Mouse (Mus musculus) kidney, embryonic 14.5 days (tissue): Measurements from ENCODE around the gene Cpd. TPM values are rescaled to one million over a fixed set of nuclear protein-coding genes. Genes with fewer than 3 reads are reported as not detected.

Experiments used
- ATAC-seq: fragments of 200-750 bp; cut with Nextera tagmentation; 2 replicates; pipeline ENCODE4 v1.8.0; 2017; ENCODE audit warnings: moderate number of reproducible peaks, mild to moderate bottlenecking, moderate TSS enrichment, moderate library complexity; ENCODE audit not compliant: low FRiP score, low TSS enrichment
- H3K27ac ChIP-seq: fragments of 300-500 bp; sonication (generic); 2 replicates; pipeline ENCODE4 v1.5.1; 2014; ENCODE audit warnings: low read depth, mild to moderate bottlenecking, low read length, moderate library complexity, mixed read lengths
- H3K27me3 ChIP-seq: fragments of 300-500 bp; sonication (generic); 2 replicates; pipeline ENCODE4 v1.6.1; 2014; ENCODE audit warnings: mild to moderate bottlenecking, low read length; ENCODE audit not compliant: control insufficient read depth, insufficient read depth
- H3K36me3 ChIP-seq: fragments of 300-500 bp; sonication (generic); 2 replicates; pipeline ENCODE4 v1.6.1; 2014; ENCODE audit warnings: low read length, mixed read lengths; ENCODE audit not compliant: control insufficient read depth, insufficient read depth
- H3K4me1 ChIP-seq: fragments of 300-500 bp; sonication (generic); 2 replicates; pipeline ENCODE4 v1.6.1; 2014; ENCODE audit warnings: low read length, mixed read lengths; ENCODE audit not compliant: control insufficient read depth, insufficient read depth
- H3K4me2 ChIP-seq: fragments of 300-500 bp; sonication (generic); replicated peaks from 2 replicates; pipeline ENCODE4 v1.6.1; 2014; ENCODE audit warnings: low read depth, mild to moderate bottlenecking, low read length
- H3K4me3 ChIP-seq: fragments of 300-500 bp; sonication (generic); 2 replicates; pipeline ENCODE4 v1.5.1; 2014; ENCODE audit warnings: mild to moderate bottlenecking, low read length
- H3K9ac ChIP-seq: fragments of 300-500 bp; sonication (generic); 2 replicates; pipeline ENCODE4 v1.6.1; 2014; ENCODE audit warnings: low read depth, mild to moderate bottlenecking, low read length, moderate library complexity
- H3K9me3 ChIP-seq: fragments of 300-500 bp; sonication (generic); 2 replicates; pipeline ENCODE4 v1.6.1; 2016; ENCODE audit warnings: low read length; ENCODE audit not compliant: control insufficient read depth
- WGBS: fragments of 180-500 bp; shearing (Covaris S2); extraction: QIAGEN DNeasy Blood & Tissue Kit; methylation state at CpG from one replicate; pipeline ENCODE4 v1.1.7; 2014; 5-methylcytosine and 5-hydroxymethylcytosine counted together
- polyA plus RNA-seq: library from polyadenylated mRNA; unstranded; fragments of >200 nt; fragmentation: Nextera tagmentation; extraction: Ambion mirVana; gene quantifications from 2 replicates; pipeline ENCODE4 v1.2.1, GENCODE M21; 2014

The Cpd gene
- polyA plus RNA-seq, 1 experiment from 2014 or later, result 35.0 TPM

DNA sequence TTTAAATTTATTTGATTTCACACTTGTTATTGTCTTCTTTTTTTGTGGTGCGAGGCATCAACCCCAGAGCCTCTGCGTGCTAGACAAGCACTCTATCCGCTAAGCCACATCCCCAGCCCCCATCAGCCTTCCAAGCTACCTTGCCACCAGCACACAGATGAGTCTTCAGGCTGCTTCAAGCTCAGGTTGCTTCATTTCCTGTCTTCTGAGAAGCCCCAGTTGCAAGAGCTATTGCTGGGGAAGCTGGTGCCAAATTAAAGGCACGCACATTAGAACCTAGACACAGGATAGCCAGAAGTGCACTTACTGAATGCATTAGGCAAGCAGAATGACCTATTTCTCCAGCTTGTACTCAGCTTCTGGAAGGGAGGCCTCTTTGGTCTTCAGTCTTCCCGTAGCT lies 33.0 kb upstream of the Cpd start:
- no peak overlapping the region for H3K9ac ChIP-seq
- H3K9me3 ChIP-seq, result no peaks in the 10 kb centered on the region
- H3K27ac ChIP-seq, result no peak overlapping the region
- no peaks in the 10 kb centered on the region for H3K27me3 ChIP-seq
- H3K4me1 ChIP-seq, result no peaks in the 10 kb centered on the region
- no peak overlapping the region for H3K4me2 ChIP-seq
- WGBS, result 83% methylated on average over 5 of the region's 5 CpGs
- no peaks in the 10 kb centered on the region for H3K36me3 ChIP-seq
- no peak for ATAC-seq
- H3K4me3 ChIP-seq, result no peak overlapping the region

DNA sequence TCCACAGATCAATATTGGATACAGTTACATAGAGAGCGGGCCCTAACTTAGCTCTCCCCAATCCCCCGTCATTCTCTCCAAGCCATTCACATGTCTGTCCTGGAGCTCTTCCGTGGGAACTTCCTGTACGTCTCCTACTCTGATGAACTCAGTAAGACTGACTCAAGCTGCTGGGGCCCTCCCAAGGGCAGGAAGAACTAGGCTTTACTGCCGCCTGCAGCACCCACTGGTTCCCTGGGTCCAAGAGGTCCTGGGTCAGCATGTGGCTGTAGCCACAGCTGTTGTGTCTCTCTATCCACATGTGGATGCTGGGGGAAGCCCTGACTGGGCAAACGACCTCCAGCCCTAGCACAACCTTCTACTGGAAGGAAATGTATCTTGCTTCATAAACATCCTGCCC lies 27.9 kb upstream of the Cpd start:
- Histone ChIP-seq H3K36me3 (no peaks in the 10 kb centered on the region), H3K9ac (no peak overlapping the region), H3K9me3 (no peaks in the 10 kb centered on the region), H3K4me3 (no peak overlapping the region), H3K27ac (no peak overlapping the region), H3K27me3 (no peaks in the 10 kb centered on the region), H3K4me2 (no peak overlapping the region), H3K4me1 (no peaks in the 10 kb centered on the region)
- no peak for ATAC-seq
- 56% methylated on average over 6 of the region's 6 CpGs for WGBS

DNA sequence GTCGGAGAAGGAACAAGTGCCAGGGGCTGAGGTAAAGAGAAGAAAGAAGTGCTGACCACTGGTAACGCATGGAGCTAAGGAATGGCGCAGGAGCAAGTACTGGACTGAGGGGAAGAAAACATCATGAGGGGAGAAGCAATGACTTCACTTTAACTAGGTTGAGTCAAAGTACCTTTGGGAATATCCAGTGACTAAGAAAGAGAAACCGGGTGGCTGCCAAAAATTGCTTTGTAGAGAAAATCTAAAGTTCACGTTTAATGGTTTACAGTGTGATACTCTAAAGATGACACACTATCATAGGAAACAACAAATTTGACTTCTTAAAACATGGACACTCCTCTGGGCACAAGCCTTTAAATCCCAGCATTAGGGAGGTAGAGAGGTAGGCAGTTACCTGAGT lies 27.0 kb upstream of the Cpd start:
- no peak overlapping the region for H3K9ac ChIP-seq
- no peak for ATAC-seq
- H3K4me3 ChIP-seq, result no peak overlapping the region
- no peaks in the 10 kb centered on the region for H3K4me1 ChIP-seq
- H3K27me3 ChIP-seq, result no peaks in the 10 kb centered on the region
- no peaks in the 10 kb centered on the region for H3K36me3 ChIP-seq
- no peaks in the 10 kb centered on the region for H3K9me3 ChIP-seq
- H3K4me2 ChIP-seq, result no peak overlapping the region
- 88% methylated on average over 5 of the region's 5 CpGs for WGBS
- H3K27ac ChIP-seq, result no peak overlapping the region

DNA sequence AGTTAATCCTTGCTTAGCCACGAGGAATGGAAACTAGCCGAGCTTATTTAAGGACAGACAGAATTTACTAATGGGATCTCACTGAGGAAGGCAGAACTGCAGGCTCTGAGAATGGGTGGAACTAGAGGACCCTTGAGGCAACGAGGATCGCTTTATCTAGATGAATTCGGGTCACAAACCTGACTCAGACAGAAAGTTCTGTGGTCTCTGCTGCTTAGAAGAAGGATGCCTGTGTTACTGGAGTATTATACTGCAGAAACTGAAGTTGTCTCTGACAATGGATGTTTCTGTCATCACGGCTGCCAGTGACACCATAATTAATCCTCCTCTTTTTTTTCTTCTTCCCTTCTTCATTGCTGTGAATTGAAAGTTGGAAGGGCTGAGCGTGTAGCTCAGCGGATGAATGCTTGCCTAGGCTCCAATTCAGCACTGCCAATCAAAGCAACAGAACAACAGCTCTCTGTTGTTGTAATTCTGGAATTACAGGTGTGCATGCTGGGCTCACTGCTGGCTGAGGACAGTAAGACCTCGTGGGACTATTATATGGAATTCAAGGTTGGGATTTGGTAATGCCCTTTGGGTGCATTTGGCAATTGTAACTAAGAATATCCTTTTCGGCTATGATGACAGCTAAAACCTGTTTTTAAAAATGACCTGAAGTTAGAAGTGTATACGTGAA lies 25.9 kb upstream of the Cpd start:
- H3K9me3 ChIP-seq, result no peaks in the 10 kb centered on the region
- no peak overlapping the region for H3K9ac ChIP-seq
- ATAC-seq, result no peak
- no peaks in the 10 kb centered on the region for H3K4me1 ChIP-seq
- no peaks in the 10 kb centered on the region for H3K27me3 ChIP-seq
- no peaks in the 10 kb centered on the region for H3K36me3 ChIP-seq
- no peak overlapping the region for H3K4me3 ChIP-seq
- H3K4me2 ChIP-seq, result no peak overlapping the region
- H3K27ac ChIP-seq, result no peak overlapping the region
- WGBS, result 71% methylated on average over 11 of the region's 11 CpGs

DNA sequence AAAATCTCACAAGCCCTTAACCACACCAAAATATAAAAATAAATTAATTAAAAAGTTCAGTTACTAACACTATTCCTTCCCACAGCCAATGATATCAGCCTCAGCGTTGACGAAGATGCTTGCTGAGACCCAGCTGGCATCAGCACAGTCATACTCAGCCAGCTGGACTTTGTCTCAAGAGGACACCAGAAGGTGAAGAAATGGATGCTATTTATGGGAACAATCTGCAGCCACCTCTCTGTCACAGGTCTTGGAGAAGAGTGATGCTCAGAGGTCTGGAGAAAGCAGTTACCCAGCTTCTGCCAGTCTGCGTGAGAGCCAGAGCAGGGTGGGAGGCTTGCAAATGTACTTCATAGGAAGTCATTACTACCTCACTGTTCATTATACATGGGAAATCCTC lies 14.4 kb upstream of the Cpd start:
- 88% methylated on average over 3 of the region's 3 CpGs for WGBS
- Histone ChIP-seq H3K27ac (no peak overlapping the region), H3K9me3 (no peaks in the 10 kb centered on the region), H3K4me3 (no peak overlapping the region), H3K27me3 (no peaks in the 10 kb centered on the region), H3K4me2 (no peak overlapping the region), H3K36me3 (no peaks in the 10 kb centered on the region), H3K4me1 (no peaks in the 10 kb centered on the region), H3K9ac (no peak overlapping the region)
- ATAC-seq, result no peak

DNA sequence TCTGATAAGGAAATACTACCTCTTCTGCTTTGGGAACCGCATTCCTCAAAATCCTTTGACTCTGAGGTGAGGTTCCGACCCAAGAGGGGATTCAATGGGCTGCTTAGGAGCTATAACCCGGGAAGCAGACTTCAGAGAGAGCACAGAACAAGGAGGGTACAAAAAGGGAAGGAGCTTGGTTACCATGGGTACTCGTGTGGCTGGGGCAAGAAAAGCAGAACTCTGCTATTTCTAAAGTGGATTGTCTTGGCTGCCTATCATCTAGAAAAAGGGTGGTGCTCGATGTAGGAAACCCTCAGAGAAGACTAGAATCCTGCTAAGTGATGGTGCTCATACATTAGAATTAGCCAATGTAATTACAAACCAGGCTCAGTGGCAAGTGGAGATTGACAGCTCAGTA lies 12.4 kb upstream of the Cpd start:
- peaks cover 10% of the 10 kb centered on the region for H3K4me1 ChIP-seq
- H3K9ac ChIP-seq, result no peak overlapping the region
- no peak for ATAC-seq
- H3K27ac ChIP-seq, result no peak overlapping the region
- H3K4me3 ChIP-seq, result no peak overlapping the region
- 75% methylated on average over 5 of the region's 5 CpGs for WGBS
- no peak overlapping the region for H3K4me2 ChIP-seq
- no peaks in the 10 kb centered on the region for H3K27me3 ChIP-seq
- H3K36me3 ChIP-seq, result no peaks in the 10 kb centered on the region
- no peaks in the 10 kb centered on the region for H3K9me3 ChIP-seq

DNA sequence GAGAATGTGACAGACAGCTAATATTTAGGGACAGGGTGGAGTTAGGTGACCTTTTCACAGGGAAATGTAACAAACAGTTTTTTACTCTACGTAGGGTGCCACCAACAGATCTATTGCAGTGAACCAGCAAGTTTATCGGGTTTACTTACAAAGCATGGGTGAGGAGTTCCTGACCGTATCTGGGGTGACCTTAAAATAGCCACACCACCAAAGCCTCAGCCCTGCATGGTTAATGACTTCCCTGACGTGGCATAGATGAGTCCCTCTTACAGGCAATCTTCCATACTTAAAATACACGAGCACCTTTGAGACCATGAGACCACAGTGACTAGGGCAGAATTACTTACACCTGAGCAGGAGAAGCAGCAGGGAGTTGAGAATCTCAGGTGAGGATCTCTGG lies 12.0 kb upstream of the Cpd start:
- no peaks in the 10 kb centered on the region for H3K27me3 ChIP-seq
- H3K9me3 ChIP-seq, result no peaks in the 10 kb centered on the region
- no peak overlapping the region for H3K4me3 ChIP-seq
- H3K4me2 ChIP-seq, result no peak overlapping the region
- H3K4me1 ChIP-seq, result peaks cover 10% of the 10 kb centered on the region
- H3K36me3 ChIP-seq, result no peaks in the 10 kb centered on the region
- 44% methylated on average over 5 of the region's 5 CpGs for WGBS
- ATAC-seq, result no peak
- H3K9ac ChIP-seq, result no peak overlapping the region
- H3K27ac ChIP-seq, result no peak overlapping the region

DNA sequence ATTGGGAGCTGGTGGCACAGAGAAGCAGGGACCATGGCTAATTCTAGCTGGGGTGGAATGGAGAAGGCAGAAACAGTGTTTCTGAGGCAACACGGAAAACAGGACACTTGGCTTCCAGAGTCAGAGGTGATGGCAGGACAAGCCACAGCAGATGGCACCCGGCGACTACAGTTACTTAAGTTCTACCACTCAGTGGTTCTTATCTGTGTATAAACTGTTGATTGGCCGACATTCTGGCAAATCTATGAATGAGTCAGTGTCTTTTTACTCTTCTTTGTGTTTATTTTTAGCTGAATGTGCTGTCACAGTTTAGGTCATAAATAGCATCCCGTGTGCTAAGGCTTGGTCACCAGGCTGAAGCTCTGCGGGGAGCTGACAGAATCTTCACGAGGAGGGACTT lies 10.3 kb upstream of the Cpd start:
- no peaks in the 10 kb centered on the region for H3K27me3 ChIP-seq
- H3K36me3 ChIP-seq, result no peaks in the 10 kb centered on the region
- H3K4me2 ChIP-seq, result no peak overlapping the region
- no peak overlapping the region for H3K4me3 ChIP-seq
- ATAC-seq, result no peak
- WGBS, result 85% methylated on average over 7 of the region's 7 CpGs
- peaks cover 10% of the 10 kb centered on the region for H3K4me1 ChIP-seq
- no peak overlapping the region for H3K27ac ChIP-seq
- H3K9me3 ChIP-seq, result no peaks in the 10 kb centered on the region
- H3K9ac ChIP-seq, result no peak overlapping the region

DNA sequence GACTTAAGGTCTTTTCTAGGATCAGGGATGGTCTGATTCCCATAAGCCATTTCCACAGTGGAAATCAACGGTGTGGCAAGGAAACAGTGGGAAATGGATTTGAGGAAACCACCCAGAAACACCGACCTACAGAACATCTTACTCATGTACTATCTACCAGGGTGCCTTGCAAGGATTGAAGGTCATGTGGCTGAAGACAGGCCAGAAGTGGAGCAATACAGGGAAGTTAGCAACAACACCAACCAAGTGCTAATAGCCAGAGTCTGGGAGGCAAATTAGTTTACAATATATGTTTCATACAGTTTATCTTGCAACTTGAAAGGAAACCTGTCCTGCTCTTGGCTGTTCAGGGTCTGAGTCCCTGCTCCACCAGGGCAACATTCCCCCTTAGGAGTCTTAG lies 9.8 kb upstream of the Cpd start:
- Histone ChIP-seq H3K4me3 (no peak overlapping the region), H3K9me3 (no peaks in the 10 kb centered on the region), H3K27ac (no peak overlapping the region), H3K4me1 (peaks cover 10% of the 10 kb centered on the region), H3K4me2 (no peak overlapping the region), H3K9ac (no peak overlapping the region), H3K27me3 (no peaks in the 10 kb centered on the region), H3K36me3 (no peaks in the 10 kb centered on the region)
- 82% methylated on average over 2 of the region's 2 CpGs for WGBS
- ATAC-seq, result no peak
